Mouse (Mus musculus): ENCODE measurements around the gene Adam33.
"Not testable (repeated sequence)": the region's sequence is repeated elsewhere in the genome, so short reads cannot be mapped to it uniquely, and the experiment has no call there.

DNA sequence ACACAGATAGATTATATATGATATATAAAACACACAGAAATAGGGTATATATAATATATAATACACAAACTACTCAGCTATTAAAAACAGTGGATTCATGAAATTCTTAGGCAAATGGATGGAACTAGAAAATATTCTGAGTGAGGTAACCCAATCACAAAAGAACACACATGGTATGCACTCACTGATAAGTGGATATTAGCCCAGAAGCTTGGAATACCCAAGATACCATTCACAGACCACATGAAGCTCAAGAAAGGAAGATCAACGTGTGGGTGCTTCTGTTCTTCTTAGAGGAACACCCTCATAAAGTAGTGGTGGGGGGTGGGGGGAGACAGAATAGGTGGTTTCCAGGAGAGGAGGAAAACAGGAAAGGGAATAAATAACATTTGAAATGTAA is 32.2 kb downstream of the Adam33 start:
- not testable (repeated sequence) for TF ChIP-seq CTCF (IDR thresholded peaks at IDR 0.05; ENCODE audit: low read depth, low read length); POLR2A (IDR thresholded peaks at IDR 0.05; ENCODE audit: borderline replicate concordance, low read depth, low read length)

All from bone marrow macrophage, adult 2 months (primary cell).